Mouse (Mus musculus) megakaryocyte, embryonic 14.5 days (primary cell): ENCODE data around the gene Pkd1l2.

Experiments used
- FLI1 ChIP-seq: IDR thresholded peaks from 2 replicates; pipeline ENCODE4 v1.6.1; 2012; ENCODE audit warnings: low read length, inconsistent platforms, mixed read lengths
- GATA1 ChIP-seq: IDR thresholded peaks from 3 replicates; pipeline ENCODE4 v1.6.1; 2012; ENCODE audit warnings: mixed read lengths, low read length, inconsistent platforms, borderline replicate concordance

DNA sequence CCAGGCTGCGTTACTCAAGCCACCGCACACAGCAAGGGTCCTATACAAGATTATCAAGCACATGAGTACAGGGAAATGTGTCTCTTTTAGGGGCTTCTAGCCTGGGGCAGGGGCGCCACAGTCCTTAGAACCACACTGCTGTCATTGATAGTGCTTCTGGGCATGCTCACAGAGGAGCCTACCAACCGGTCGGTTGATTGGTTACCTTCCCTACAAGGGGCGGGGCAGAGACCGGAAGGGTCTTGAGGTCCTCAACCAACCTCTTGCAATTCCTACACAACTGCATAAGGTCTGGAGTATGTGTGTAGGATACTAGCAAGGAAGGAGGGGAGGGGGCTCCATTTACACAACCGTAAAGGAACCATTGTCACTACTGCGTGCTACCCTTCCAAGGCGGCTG, 53.6 kb downstream of the Pkd1l2 start:
- TF ChIP-seq GATA1 (no peak), FLI1 (no peak)
